Mouse (Mus musculus) small intestine, adult 2 months (tissue): ENCODE results near the gene H2al1h.

Experiments used
- CTCF ChIP-seq: fragments of 200-500 bp; IDR thresholded peaks from 2 replicates; pipeline ENCODE4 v1.5.1; 2012; ENCODE audit warnings: low read depth, mild to moderate bottlenecking, control low read depth, inconsistent platforms, low read length, moderate library complexity, mixed read lengths; ENCODE audit not compliant: insufficient replicate concordance, insufficient read length; ENCODE audit errors: extremely low read depth
- POLR2A ChIP-seq: fragments of 200-500 bp; IDR thresholded peaks from 2 replicates; pipeline ENCODE4 v1.6.1; 2012; ENCODE audit warnings: low read depth, mild to moderate bottlenecking, control low read depth, inconsistent platforms, low read length, moderate library complexity

DNA sequence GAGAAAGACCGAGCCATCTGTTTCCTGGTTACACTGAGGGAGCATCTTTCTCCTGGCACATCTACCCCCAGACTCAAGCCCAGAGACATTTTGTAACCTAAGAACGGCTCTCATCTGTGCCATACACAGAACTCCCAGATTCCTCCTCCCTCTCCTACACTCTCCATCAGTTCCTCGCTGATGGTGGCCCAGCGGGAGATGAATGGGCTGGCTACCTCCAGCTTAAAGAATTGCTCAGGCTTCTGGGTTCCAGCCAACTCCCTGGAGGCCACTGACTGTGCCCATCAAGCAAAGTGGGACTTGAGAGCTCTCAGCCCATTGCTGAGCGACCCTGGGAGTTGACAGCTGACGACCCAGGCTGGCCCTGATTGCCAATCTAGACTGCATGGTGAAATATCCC is 42.6 kb downstream of the H2al1h start:
- TF ChIP-seq CTCF (no peak), POLR2A (no peak)
